Mouse (Mus musculus) left cerebral cortex, postnatal 25 days (tissue): Measurements from ENCODE around the gene Ddx55. TPM values are rescaled to one million over a fixed set of nuclear protein-coding genes. Genes with fewer than 3 reads are reported as not detected.
"Not testable (repeated sequence)": the region's sequence is repeated elsewhere in the genome, so short reads cannot be mapped to it uniquely, and the experiment has no call there.

Source experiments
- DNase-seq, 2 experiments: peaks; one replicate each; pipeline ENCODE4 v3.0.0; 2022; ENCODE audit warnings: low spot score in 2 of 2, mixed read lengths in 1 of 2
- intact Hi-C: fragments of 180-260 bp; cut with DNase I; formaldehyde crosslinking; loops from one replicate; pipeline ENCODE4 v1.15.1; 2025
- total RNA-seq, 2 experiments: library from RNA; stranded (reverse); gene quantifications; 2 replicates each; pipeline ENCODE4 v1.2.3; 2021

The Ddx55 gene
- total RNA-seq, 2 experiments from 2014 or later, result 22.0 to 27.9 TPM

DNA sequence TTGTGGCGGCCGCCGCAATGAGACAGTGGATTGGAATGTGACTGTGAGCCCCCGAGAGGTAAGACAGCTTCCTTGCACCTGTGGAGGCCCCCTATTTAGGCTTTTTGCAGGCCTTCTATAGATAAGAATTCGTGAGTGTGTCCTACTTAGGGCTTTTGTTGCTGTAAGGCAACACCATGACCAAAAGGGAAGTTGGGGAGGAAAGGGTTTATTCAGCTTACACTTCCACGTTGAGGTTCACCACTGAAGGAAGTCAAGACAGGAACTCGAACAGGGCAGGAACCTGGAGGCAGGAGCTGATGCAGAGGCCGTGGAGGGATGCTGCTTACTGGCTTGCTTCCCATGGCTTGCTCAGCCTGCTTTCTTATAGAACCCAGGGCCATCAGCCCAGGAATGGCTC, 47.1 kb downstream of the Ddx55 start:
- DNase-seq, intact Hi-C loops: not testable (repeated sequence)

DNA sequence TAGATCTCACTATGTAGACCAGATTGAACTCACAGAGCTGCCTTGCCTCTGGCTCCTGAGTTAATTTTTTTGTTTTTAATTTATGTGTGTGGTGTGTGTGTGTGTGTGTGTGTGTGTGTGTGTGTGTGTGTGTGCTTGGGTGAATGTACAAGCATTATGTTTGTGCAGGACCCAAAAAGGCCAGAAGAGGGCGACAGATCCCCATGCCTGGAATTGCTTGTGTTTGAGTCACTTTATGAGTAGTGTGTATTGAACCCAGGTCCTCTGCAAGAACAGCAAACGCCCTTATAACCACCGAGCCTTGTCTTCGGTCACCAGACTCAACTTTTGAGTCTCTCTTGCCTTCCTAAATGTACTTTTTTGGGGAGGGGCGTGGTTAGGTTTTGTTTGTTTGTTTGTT, 49.7 kb downstream of the Ddx55 start:
- intact Hi-C loops, result no loop called here

DNA sequence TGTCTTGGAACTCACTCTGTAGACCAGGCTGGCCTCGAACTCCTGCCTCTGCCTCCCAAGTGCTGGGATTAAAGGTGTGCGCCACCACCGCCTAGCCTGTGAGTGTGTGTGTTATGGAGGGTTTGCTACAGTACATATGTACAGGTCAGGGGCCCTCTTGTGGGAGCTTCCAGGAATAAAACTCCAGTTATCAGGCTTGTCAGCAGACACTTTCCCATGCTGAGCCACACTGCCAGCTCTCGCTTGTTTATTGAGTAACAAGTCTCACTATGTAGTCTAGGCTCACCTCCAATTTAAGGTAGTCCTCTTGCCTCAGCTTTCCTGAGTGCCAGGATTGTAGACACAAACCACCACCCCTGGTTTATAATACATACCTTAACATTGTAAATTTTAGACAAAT, 51.6 kb downstream of the Ddx55 start:
- intact Hi-C loops, result no loop called here
- DNase-seq, result no peak

More for the DNA sequence above, 49.7 kb downstream of the Ddx55 start:
- peak in 1 of 2 experiments; percentile 33 for DNase-seq

DNA sequence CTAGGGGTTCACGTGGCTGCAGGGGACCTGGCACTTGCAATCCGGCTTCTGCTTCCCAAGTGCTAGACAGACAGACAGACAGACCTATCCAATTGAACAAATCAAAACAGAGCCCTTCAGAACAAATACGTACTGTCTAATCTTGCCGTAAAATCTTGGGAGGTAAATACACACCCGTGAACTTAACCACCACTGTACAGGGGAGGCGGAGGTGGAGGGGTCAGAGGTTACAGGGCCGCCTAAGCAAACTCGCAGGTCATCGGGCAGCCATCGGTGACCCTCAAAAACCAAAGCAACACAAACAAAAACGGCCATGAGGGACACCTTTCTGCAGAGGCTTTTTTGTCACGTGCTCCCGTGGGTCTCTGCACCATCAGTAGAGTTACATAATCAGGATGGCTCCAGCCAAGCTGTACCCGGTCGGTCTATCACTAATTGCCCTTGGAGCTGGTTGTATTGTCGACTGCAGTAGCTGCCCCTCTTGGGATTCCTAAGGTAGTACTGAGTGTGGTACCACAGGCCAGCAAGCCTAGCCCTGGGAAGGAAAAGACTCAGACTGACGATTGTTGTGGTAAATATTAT, 52.5 kb downstream of the Ddx55 start:
- intact Hi-C loops, result no loop called here
- no peak for DNase-seq

DNA sequence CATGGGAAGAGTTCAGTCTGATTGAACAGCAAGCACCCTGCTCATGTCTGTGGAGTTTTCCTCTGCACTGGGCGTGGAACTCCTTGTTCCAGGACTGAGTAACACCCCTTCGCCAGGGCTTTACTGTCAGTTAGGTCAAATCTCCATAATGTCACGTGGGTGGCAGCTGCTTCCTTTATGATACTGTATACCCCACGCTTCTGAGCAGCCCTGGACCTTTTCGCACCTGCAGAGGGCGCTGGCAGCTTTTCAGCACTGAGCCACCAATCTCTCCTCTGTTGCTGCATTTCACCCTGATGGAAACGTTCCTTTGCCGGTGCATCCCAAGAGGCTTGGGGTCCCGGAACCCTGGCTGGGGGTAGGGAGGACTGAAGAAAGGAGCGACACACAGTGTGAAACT, 58.3 kb downstream of the Ddx55 start:
- intact Hi-C loops, result no loop called here
- DNase-seq, result no peak

DNA sequence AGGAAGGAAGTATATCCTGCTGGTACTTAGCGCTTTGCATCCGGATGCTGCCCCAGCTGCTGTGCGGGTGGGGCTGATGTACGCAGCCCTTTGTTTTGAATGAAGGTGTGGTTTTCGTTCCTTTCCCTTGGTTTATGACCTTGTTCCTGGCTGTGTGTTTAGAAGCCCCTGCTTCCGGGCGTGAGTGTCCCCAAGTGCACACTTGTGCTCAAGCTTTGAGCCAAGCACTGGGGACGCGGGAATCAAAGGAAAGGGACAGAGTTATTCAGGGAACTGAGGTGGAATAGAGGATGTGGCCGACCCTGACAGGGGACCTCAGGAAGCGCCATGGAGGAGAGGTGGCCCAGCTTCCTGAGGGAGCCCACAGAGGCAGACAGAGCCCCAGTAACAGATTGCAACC, 62.0 kb downstream of the Ddx55 start:
- intact Hi-C loops, result no loop called here
- no peak for DNase-seq

DNA sequence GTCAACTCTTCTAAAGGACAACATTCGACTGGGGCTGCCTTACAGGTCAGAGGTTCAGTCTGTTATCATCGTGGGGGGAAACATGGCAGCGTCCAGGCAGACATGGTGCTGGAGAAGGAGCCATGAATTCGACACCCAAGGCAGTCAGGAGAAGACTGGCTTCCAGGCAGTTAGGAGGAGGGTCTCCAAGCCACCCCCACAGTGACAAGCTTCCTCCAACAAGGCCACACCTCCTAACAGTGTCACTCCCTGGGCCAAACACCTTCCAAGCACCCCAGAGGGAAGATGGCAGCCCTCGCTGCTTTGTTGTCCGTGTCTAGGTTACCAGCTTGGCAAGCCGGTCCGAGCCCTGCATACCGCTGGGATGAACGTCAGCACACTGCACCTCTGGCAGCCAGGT, 66.0 kb downstream of the Ddx55 start:
- intact Hi-C loops, result no loop called here
- no peak for DNase-seq

Other genes starting within 250 kb of the Ddx55 start
- 10 to 100 TPM; 17.5 to 23.1 TPM for gene Mphosph9, start 224.9 kb upstream of the Ddx55 start, total RNA-seq
- gene 2810006K23Rik, start 224.8 kb upstream of the Ddx55 start, total RNA-seq, result 10 to 100 TPM; 16.4 to 17.5 TPM
- 100 to 1,000 TPM; 154 to 177 TPM for gene Cdk2ap1, start 189.8 kb upstream of the Ddx55 start, total RNA-seq
- 100 to 1,000 TPM; 162 to 174 TPM for gene Sbno1, start 126.9 kb upstream of the Ddx55 start, total RNA-seq
- gene Kmt5a, start 112.9 kb upstream of the Ddx55 start, total RNA-seq, result 10 to 100 TPM; 57.6 to 66.0 TPM
- 10 to 100 TPM; 18.6 to 19.7 TPM for gene Rilpl2, start 74.5 kb upstream of the Ddx55 start, total RNA-seq
- 10 to 100 TPM; 21.0 to 27.2 TPM for gene Snrnp35, start 69.7 kb upstream of the Ddx55 start, total RNA-seq
- gene Rilpl1, start 21.5 kb upstream of the Ddx55 start, total RNA-seq, result 10 to 100 TPM; 75.2 to 95.7 TPM
- gene Tmed2, start 12.2 kb upstream of the Ddx55 start, total RNA-seq, result 100 to 1,000 TPM in 1 of 2 experiments, 10 to 100 TPM in 1; 96.4 to 113 TPM
- 10 to 100 TPM; 31.3 to 31.7 TPM for gene Eif2b1, start 26.3 kb downstream of the Ddx55 start, total RNA-seq
- gene Gtf2h3, start 26.3 kb downstream of the Ddx55 start, total RNA-seq, result 10 to 100 TPM; 26.6 to 30.5 TPM
- 10 to 100 TPM; 64.2 to 65.2 TPM for gene Atp6v0a2, start 75.7 kb downstream of the Ddx55 start, total RNA-seq
- 1 to 10 TPM in 1 of 2 experiments, under 1 TPM in 1; 0.60 to 1.1 TPM for gene Dnah10, start 172.2 kb downstream of the Ddx55 start, total RNA-seq